Mouse (Mus musculus) spleen, adult 18-20 months (tissue): ENCODE results near the gene Plekhn1.
A peak's percentile ranks its signal among the peaks of the same experiment; 100 is the strongest.

Experiments used
- DNase-seq, 2 experiments: peaks; one replicate each; pipeline ENCODE4 v3.0.0; 2022; ENCODE audit warnings: mixed read lengths in 2 of 2

Gene Plekhn1

GRCm38 (mm10) chr4:156234701-156235213 lies at the start of gene Plekhn1:
Gene Plekhn1, minus strand, starts transcription at chr4:156234857.
- peak; percentile 54 to 76 for DNase-seq

- DNase-seq = no peak
Observed at GRCm38 (mm10) chr4:156255078-156255839, 20.6 kb upstream of the Plekhn1 start, which contains the start of gene Samd11. Gene Samd11, minus strand, starts transcription at chr4:156255657.

GRCm38 (mm10) chr4:156254361-156255077 lies 19.9 kb upstream of the Plekhn1 start:
- DNase-seq = no peak

GRCm38 (mm10) chr4:156253043-156253442 lies 18.4 kb upstream of the Plekhn1 start:
- no peak for DNase-seq

- DNase-seq = no peak
Observed at GRCm38 (mm10) chr4:156252619-156253018, 18.0 kb upstream of the Plekhn1 start.

- no peak for DNase-seq
Observed at GRCm38 (mm10) chr4:156252140-156252539, 17.5 kb upstream of the Plekhn1 start.

- no peak for DNase-seq
Observed at GRCm38 (mm10) chr4:156251081-156251480, 16.4 kb upstream of the Plekhn1 start.

GRCm38 (mm10) chr4:156249567-156249966 lies 14.9 kb upstream of the Plekhn1 start:
- DNase-seq = no peak

- no peak for DNase-seq
Observed at GRCm38 (mm10) chr4:156236651-156237447, 2.2 kb upstream of the Plekhn1 start.

GRCm38 (mm10) chr4:156235808-156236533 lies 1.3 kb upstream of the Plekhn1 start, which contains the start of gene Noc2l:
Gene Noc2l, plus strand, starts transcription at chr4:156236010.
- DNase-seq = peak; percentile 79 to 91

GRCm38 (mm10) chr4:156235360-156235770 lies 708 bp upstream of the Plekhn1 start:
- DNase-seq = no peak

GRCm38 (mm10) chr4:156234021-156234501 lies 596 bp downstream of the Plekhn1 start:
- DNase-seq = no peak

- no peak for DNase-seq
Observed at GRCm38 (mm10) chr4:156228393-156229024, 6.1 kb downstream of the Plekhn1 start.

GRCm38 (mm10) chr4:156227752-156228392 lies 6.8 kb downstream of the Plekhn1 start:
- DNase-seq = no peak

- DNase-seq = no peak
Observed at GRCm38 (mm10) chr4:156224276-156224675, 10.4 kb downstream of the Plekhn1 start.

- DNase-seq = no peak
Observed at GRCm38 (mm10) chr4:156219936-156220335, 14.7 kb downstream of the Plekhn1 start.

- DNase-seq = no peak
Observed at GRCm38 (mm10) chr4:156217838-156218237, 16.8 kb downstream of the Plekhn1 start.

- no peak for DNase-seq
Observed at GRCm38 (mm10) chr4:156217022-156217669, 17.5 kb downstream of the Plekhn1 start.

- no peak for DNase-seq
Observed at GRCm38 (mm10) chr4:156216196-156216595, 18.5 kb downstream of the Plekhn1 start.

GRCm38 (mm10) chr4:156215649-156216048 lies 19.0 kb downstream of the Plekhn1 start, which contains the start of gene Perm1:
Gene Perm1, plus strand, starts transcription at chr4:156215868.
- no peak for DNase-seq
